Mouse (Mus musculus) activated CD4-positive, CD25-positive, alpha-beta regulatory T cell, adult 4 months (primary cell): ENCODE data around the gene Bicdl2. TPM values are rescaled to one million over a fixed set of nuclear protein-coding genes. Genes with fewer than 3 reads are reported as not detected.

Experiments
- ATAC-seq: one replicate; pipeline ENCODE4 v1.8.0; 2017
- polyA plus RNA-seq, 2 experiments: library from polyadenylated mRNA; unstranded; fragments of 100-300 nt; shearing (Covaris generic); gene quantifications; one replicate each; pipeline ENCODE4 v1.2.1; 2017

Gene Bicdl2
- polyA plus RNA-seq, 2 experiments from 2014 or later: 0.49 TPM; not detected in 1

DNA sequence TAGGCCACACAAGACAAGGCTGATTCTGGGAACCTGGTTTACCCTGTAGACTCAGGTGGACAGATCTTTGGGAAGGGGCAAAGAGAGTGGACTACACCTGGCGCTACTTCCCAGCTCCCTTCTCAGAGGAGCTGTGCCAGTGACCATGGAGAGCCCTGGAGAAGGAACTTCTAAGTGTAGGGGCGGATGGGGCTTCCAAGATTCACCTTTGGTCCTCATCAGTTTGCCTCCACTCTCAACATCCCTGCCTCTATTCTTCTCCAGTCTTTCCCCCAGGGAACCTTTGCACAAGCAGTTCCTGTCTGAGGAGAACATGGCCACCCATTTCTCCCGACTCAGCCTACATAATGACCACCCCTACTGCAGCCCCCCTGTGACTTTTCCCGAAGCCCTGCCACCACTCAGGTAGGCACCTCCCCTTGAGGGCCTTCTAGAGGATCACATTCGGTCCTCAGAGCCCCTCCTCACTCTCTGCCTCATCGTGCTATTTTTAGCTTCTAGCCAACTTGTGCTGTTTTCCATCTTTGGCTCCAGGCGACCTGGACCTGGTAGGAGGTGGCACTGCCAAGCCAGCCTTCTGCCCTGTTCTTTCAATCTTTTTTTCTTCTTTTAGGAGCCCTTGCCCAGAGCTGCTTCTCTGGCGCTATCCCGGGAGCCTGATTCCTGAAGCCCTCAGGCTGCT lies 14.1 kb downstream of the Bicdl2 start:
- ATAC-seq: no peak

DNA sequence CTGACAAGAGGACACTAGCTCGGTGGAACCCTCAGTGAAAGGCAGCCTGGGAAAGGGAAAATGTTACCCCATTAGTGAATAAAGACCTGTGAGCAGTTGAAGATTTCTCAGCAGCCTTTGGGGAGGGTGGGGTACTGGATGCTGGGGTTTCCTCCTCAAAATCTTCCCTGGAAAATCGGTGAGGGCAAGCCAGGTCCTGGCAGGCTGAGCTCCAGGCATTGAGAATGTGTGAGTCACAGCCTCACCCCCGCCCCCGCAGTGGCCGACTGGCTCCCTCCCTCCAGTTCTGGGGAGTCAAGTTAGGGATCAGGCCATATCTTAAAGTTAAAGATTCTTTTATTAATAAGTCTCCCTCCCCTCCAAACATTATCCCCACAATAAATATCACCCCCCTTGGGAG lies 14.8 kb downstream of the Bicdl2 start:
- no peak for ATAC-seq

GRCm38 (mm10) chr17:23675564-23676281 lies 15.4 kb downstream of the Bicdl2 start:
- no peak for ATAC-seq

GRCm38 (mm10) chr17:23676473-23677031 lies 16.2 kb downstream of the Bicdl2 start:
- no peak for ATAC-seq

DNA sequence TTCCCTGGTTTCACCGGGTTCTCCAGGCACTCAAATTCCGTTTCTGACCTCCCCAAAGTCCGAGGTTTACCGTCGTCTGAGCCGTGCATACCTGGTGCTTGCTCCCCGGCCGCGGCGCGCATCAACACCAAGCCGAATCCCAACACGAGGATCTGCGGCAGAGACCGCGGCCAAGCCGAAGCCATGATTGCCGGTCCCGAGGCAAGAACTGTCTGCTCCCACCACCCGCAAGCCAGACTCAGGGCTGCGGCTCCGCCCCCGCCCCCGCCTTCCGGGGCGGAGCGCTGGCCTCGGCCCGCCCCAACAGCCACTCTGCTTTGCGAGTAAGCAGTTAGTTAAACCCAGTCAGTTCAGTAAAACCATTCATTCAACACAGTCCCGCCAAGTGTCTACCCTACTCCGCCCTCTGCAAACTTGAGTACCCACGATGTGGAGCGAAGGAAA lies 17.0 kb downstream of the Bicdl2 start, which contains the start of gene Tnfrsf12a:
Gene Tnfrsf12a (minus strand): TSS at position 233 of the 444 bp plus-strand sequence.
- peak; percentile 59 for ATAC-seq

GRCm38 (mm10) chr17:23679127-23679835 lies 19.0 kb downstream of the Bicdl2 start, which contains the start of gene Cldn6:
Gene Cldn6, plus strand, starts transcription at chr17:23679249.
- no peak for ATAC-seq

DNA sequence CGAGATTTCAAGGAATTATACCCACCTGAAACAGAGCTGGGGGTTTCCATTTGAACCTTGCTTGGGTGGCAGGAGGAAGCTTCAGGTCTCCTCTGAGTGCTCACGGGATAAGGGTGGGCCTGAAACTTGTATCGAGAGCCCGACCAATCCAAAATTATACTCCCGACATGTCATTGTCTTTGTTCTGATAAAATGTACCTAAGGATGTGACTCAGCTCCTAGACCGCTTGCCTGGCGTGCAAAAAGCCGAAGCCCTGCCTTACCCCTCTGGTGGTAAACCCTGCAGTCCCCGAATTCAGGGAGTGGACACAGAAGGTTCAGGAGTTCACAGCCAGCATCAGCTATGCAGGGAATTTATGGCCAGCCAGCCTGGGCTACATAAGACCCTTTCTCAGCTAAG lies 20.0 kb downstream of the Bicdl2 start:
- no peak for ATAC-seq

GRCm38 (mm10) chr17:23681086-23681485 lies 20.8 kb downstream of the Bicdl2 start:
- ATAC-seq: no peak

GRCm38 (mm10) chr17:23682092-23682491 lies 21.8 kb downstream of the Bicdl2 start:
- ATAC-seq: no peak

DNA sequence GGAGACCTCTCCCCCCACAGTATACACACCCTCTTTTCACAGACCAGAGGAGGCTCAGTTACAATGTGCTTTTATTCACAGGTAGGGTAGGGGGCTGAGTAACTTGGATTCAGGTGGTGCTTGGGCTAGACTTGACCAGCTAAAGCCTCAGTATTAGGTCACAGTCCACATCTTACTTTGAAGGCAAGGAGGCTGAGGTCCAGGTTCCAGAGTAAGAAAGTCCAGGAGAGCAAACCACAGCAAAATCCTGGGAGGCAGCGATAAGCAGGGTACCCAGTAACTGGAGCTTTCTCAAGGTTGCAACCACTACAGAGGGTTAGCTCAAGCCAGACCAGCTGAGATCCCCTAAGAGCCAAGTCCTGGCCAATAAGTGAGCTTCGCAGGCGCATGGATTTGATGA lies 22.2 kb downstream of the Bicdl2 start:
- ATAC-seq: no peak

DNA sequence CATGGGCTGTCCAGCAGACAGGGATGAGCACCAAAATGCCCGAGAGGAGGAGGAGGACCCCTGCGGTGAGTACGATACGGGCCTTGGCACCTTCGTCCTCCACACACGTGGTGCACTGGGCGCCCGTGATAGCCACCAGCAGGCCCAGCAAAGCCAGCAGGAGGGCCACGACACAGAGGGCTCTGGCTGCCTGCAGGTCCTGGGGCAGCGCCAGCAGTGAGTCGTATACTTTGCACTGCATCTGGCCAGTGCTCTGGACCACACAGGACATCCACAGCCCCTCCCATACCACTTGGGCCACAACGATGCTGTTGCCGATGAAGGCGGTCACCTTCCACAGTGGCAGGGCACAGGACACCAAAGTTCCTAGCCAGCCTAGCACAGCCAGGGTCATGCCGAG lies 22.9 kb downstream of the Bicdl2 start:
- ATAC-seq: no peak

DNA sequence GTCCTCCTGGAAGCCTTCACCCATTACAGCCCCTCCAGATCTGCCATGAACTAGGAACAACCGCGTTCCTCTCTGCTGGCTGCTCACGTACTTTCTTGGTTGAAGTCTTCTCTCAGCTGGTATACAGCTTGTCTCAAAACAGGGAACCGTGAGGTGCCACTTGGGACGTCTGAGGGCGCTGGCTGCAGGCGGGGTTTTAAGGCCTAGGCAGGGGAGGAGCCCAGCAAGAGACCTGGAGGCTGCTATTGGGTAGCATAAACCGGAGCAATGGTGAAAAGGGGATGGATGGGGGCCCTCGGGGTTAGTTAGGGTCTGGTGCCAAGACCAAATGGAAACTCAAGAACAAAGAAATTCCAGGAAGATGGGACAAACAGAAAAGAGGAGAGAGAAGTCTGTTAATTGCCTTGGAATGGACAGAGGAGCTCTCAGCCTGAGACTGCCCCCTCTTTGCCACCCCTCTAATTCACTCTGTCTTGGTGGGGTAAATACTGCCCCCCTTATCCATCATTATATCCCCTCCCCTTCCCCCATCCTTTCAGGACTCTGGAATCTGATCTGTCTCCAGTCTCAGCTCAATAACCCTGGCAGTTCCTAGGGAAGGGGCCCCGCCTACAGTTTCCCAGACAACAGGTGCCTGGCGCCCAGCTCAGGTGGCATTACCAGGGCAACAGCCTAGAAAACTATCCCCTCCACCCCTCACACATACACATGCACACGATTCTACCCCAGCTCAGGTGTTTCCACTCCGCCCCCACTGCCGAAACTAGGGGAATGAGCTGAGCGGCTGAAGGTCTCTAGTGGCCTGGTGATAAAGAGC lies 23.8 kb downstream of the Bicdl2 start, which contains the start of gene Cldn9:
Gene Cldn9 (minus strand): TSS at position 171 of the 817 bp plus-strand sequence.
- no peak for ATAC-seq

DNA sequence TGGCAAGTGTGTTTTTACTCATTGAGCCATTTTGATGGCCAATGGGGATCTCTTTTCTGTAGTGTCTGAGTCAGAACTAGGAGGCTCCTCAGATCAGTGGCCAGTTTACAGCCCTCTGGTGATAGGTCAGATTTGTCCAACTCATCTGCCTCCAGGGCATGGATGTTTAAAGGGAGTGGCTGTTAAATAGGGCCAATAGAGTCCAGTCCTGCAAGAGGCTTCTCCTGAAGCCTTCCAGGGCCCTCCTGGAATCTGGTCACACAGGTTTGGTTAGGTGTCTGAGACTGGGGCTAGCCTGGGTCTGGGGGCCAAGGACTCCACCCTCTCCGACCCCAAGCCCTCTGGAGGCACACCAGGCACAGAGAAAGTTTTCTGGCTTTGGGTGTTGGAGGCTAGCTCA lies 34.2 kb downstream of the Bicdl2 start:
- ATAC-seq: no peak

DNA sequence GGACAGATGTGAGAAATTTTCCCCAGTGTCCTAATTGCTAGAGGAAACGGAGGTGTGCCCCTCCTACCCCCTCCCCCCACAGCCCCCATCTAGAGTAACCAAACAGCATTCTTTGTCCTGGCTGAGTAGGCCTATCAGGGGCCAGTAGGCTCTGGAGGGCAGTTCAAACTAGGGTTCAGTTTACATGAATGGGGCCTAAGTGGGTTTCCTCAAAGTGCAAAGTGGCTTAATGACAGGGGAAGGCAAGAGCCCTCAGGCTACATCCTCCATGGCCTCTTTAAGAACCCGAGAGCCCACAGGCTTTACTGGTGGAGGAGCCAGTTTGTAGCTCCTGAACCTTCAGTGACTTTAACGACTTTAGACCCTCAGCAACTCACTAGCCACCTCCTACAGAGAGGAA lies 35.5 kb downstream of the Bicdl2 start:
- ATAC-seq: no peak

GRCm38 (mm10) chr17:23699131-23700077 lies 39.1 kb downstream of the Bicdl2 start:
- ATAC-seq: no peak

DNA sequence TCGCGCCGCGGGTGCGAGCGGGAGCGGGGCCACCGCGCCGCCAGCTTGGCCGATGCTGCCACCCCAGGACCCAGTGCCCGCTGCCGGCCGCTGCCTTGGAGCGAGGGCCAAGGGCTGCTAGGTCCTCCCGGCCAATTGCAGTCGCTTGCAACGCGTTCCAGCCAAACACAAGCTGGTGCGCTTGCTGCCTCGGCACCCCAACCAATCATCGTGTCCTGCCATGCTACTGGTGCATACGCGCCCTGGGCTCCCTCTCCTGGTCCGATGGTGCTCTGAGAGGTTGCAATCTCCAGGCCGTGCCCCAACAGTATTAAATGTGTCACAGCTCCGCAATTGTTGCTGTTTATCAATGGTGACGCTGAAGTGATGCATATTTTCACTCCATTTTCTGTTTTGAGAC lies 39.8 kb downstream of the Bicdl2 start:
- peak; percentile 98 for ATAC-seq

GRCm38 (mm10) chr17:23703301-23703700 lies 43.0 kb downstream of the Bicdl2 start:
- ATAC-seq: no peak

GRCm38 (mm10) chr17:23704741-23705140 lies 44.4 kb downstream of the Bicdl2 start:
- no peak for ATAC-seq

GRCm38 (mm10) chr17:23705525-23706104 lies 45.3 kb downstream of the Bicdl2 start:
- no peak for ATAC-seq

DNA sequence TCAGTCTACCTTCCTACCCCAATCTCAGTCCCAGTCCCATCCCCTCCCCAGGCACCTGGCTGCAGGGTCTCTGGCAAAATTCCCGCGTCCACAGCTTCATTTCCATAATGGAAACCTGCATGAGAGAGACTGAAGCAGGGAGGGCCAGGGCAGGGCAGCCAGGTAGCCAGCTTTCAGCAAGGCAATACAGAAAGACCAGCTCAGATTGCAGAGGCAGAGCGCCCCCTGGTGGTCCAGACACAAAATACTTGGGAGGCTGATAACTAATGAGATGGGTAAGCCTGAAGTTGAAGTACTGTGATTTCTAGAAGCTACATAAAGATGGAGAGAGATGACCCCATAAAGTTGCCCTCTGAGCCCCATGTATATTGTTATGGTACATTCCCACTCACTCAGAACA lies 45.9 kb downstream of the Bicdl2 start:
- ATAC-seq: peak; percentile 69
